Mouse (Mus musculus) brain, embryonic 14.5 days (tissue): Measurements from ENCODE around the gene Lig4. TPM values are rescaled to one million over a fixed set of nuclear protein-coding genes. Genes with fewer than 3 reads are reported as not detected.

Experiments
- DNase-seq: peaks from one replicate; pipeline ENCODE4 v3.0.0-alpha.2; 2011; ENCODE audit warnings: low read depth
- CTCF ChIP-seq: fragments of 200-500 bp; IDR thresholded peaks from 2 replicates; pipeline ENCODE4 v1.5.1; 2012; ENCODE audit warnings: inconsistent platforms, mild to moderate bottlenecking, moderate library complexity, borderline replicate concordance; ENCODE audit not compliant: insufficient read depth, insufficient read length; ENCODE audit errors: extremely low read depth
- POLR2A ChIP-seq: fragments of 200-500 bp; IDR thresholded peaks from 2 replicates; pipeline ENCODE4 v1.6.1; 2012; ENCODE audit warnings: mild to moderate bottlenecking, inconsistent platforms, borderline replicate concordance; ENCODE audit not compliant: poor library complexity, insufficient read depth, insufficient read length, severe bottlenecking; ENCODE audit errors: extremely low read depth
- polyA plus RNA-seq: library from polyadenylated mRNA; depleted of rRNA; stranded (reverse); fragments of >200 nt; gene quantifications from 2 replicates; pipeline ENCODE4 v1.2.3, GENCODE M21; 2012; rRNA removed

The Lig4 gene
- polyA plus RNA-seq: 7.4 and 10.7 TPM in 2 replicates

DNA sequence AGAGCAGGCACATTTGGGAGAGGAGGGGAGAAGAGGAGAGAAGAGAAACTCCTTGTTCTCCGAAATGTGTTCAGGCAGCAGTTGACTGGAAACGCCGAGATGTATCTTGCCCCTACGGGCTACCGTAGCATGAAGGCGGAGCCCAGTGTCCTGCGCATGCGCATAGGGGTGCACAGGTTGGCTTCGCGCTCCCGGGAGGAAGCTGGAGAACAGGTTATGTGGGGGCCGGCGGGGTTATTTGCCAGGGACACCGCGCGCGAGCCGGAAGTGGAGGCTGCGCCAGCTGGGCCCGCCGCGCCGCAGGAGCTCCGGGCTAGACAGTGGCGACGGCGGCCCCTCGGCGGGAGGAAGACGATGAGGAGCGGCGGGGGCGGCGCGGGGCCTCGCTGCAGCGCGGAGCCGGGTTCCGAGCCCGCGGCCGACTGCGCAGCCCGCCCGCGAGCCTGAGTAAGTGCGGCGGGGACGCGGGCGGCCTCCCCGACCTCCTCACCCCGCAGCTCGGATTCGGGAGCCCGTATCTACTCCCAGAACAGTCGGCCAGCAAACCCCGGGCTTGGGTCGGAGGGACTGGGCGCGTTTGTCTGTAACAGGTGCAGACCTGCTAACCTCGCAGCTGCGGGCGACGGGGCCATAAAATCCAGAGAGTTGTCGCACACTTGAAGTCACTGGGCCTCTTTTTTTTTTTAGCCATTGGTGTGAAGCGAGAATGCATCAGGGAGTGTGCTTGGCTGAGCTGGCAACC is at the start of gene Lig4, which contains the start of gene Abhd13:
Gene Lig4, minus strand, starts transcription at position 114 of the 742 bp plus-strand sequence.
Gene Abhd13, plus strand, starts transcription at position 135 of the 742 bp plus-strand sequence.
- TF ChIP-seq CTCF: no peak
- TF ChIP-seq POLR2A: peak; percentile 47; the same call in 1 of the 2 replicates

DNA sequence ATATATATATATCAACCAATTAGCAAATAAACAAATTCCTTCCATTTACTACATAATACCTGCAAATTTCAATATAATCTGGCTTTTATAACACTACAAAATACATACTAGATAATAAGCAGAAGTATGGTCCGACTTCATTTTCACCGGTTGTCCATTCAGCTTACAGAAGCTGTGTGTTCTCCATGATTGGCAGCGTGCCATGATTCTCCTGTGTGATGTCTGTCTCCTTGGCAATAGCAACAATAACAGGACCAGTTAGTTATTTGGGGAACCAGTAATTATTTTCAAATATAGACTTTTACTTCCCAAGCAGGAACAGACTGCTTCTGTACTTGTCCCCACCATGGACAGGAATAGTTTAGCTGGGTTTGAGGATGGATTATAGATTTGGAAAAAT is 39.7 kb upstream of the Lig4 start:
- peak; percentile 88 for DNase-seq
- TF ChIP-seq CTCF (no peak), POLR2A (no peak)

More for the DNA sequence above, at the start of gene Lig4, which contains the start of gene Abhd13:
- peak; percentile 98 for DNase-seq

DNA sequence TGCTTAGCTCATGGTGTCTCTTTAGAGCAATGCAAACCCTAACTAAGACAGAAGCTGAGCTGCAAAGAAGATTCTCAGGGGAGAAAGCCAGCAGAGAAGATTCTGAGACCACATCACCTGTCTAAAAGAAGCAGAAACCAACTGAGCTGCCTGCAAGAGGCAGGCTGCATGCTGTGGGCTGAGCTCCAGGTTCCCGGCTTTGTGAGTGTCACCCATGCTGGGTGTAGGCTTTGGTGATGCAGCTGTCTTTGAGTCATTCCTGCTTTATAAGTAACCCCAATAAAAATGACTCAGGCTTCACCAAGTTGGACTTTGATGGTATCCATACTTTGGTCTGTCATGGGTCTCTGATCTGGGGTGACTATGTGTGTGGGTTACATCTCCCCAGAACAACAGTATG is 38.8 kb upstream of the Lig4 start:
- TF ChIP-seq CTCF (no peak), POLR2A (no peak)
- DNase-seq: no peak

DNA sequence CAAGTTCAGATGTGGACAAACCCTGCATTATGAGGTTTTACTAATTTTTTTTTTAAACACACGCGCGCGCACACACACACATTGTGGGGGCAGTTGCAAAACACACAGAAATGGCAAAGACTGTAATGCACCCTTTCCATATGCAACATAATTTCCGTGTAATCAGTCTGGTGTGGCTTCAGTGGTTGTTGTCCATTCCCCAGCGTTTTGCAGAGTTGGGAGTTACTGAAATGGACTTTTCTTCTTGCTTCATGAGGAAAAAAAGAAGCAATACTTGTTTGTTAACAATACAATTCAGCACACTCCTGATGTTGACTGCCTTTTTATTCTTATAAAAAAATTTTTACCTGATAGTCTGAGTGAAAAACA is 30.2 kb upstream of the Lig4 start:
- TF ChIP-seq POLR2A (no peak), CTCF (no peak)

GRCm38 (mm10) chr8:10006986-10007659 is 29.6 kb upstream of the Lig4 start:
- DNase-seq: peak; percentile 86
- TF ChIP-seq POLR2A (no peak), CTCF (no peak)

More for the DNA sequence above, 30.2 kb upstream of the Lig4 start:
- DNase-seq: no peak

DNA sequence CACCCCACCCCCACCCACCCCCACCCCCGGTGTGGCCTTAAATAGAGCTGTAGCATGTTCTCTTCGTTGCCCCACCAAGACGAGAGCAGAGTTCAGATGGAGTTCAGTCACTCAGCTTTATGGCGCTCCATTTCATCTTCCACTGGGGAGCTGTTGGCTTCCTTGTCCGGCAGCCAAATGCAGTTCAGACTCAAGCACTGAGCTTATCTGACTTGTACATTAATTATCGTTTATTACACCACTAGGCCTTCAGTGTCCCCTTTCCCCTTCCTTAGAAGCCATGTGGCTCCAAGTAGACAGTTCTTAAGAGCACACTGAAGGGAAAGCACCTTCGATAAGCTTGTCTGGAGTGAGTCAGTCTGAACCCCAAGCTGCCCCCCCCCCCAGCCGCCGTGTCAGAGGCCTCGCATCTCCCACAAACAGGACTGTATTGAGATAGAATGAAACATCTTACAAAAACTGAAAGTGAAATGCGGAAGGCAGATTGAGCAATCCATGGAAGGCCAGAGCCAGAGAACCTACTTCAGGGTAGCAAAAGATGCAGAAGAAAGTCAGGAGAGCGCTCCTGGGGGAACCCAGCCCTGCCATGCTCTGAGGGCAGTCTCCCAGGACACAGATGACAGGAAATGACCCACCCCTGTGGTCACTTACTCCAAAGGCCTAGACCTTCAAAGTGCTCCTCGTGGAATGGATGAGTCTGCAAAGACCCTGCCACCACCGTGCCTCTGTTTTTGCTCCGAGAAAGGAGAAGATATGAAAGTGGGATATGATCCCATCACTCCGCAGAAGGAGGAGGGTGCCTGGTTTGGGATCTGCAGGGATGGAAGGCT is 28.9 kb upstream of the Lig4 start, which contains the start of gene Tnfsf13b:
Gene Tnfsf13b, plus strand, starts transcription at position 312 of the 830 bp plus-strand sequence.
- no peak for DNase-seq
- TF ChIP-seq POLR2A (no peak), CTCF (no peak)

DNA sequence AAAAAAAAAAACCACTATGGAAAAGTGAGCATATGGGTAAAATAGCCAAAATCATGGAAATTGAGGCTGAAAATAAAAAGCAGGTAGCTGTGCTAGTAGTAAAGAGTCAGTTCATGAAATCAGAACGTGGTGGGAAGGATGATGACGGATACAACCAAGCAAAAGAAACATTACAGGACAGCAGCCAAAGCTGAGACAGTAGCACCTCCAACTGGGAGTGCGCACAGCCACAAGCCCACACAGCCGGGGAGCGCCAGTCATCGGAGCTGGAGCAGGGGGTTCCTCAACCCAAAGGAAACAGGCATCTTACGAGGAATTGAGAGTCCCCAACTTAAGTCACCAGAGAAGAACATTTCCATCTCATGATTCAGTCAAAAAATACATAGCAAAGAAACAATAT is 26.6 kb upstream of the Lig4 start:
- no peak for TF ChIP-seq POLR2A
- TF ChIP-seq CTCF: no peak
- no peak for DNase-seq

DNA sequence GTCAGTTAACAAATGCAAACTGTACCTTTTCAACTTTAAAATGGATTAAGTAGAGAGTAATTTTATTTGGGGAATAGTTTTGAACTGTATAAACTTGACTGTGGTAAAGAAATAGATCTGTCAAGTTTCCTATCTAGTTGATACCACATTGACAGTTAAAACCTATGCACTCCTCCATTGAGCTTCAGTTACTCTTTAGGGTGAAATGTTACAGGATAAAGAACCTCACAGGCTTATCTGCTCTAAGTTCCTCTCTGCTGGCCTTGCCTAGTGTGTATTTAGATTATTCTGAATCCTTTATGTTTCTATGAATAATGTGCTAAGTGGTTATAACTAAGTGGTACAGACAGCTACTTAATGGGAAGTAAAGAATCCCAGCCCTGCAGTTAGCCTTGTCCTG is 2.7 kb upstream of the Lig4 start:
- DNase-seq: no peak
- TF ChIP-seq CTCF (no peak), POLR2A (no peak)

GRCm38 (mm10) chr8:9979746-9980145 is 2.3 kb upstream of the Lig4 start:
- no peak for TF ChIP-seq POLR2A

DNA sequence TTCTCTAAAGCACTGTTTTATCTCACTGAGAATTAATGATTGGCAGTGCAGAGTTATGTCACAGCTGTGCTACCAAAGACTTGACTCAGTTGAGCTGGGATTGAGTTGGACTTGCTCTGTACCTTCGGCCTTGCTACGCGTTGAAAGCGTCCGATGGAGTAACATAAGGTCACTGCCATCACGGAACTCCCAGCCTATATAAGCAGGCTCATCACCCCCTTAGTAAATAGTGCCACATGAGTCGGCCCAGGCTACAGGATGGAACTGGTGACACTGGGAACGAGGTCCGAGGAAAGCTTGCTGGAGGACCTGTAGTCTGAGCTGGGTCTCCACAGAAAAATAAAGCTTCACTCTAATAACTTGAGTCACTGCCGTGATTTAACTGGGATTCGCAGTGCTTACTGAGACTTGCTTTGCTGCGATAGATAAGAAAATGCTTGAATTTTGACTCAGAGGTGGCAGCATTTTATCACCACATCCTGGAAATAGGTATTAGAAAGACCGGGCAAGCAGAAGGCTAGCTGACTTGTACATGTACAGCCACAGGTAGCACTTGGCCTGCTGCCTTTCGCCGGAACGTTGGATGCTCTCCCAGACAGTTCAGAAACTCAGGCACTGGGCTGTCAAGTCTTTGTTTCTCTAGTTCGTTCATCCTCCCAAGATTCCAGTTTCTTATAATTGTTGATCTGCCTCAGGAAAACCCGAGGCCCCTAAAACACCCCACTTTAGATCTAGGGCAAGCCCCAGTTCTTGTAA is 1.2 kb upstream of the Lig4 start:
- DNase-seq: peak; percentile 3
- TF ChIP-seq POLR2A (no peak), CTCF (no peak)

More at GRCm38 (mm10) chr8:9979746-9980145, 2.3 kb upstream of the Lig4 start:
- DNase-seq: no peak

DNA sequence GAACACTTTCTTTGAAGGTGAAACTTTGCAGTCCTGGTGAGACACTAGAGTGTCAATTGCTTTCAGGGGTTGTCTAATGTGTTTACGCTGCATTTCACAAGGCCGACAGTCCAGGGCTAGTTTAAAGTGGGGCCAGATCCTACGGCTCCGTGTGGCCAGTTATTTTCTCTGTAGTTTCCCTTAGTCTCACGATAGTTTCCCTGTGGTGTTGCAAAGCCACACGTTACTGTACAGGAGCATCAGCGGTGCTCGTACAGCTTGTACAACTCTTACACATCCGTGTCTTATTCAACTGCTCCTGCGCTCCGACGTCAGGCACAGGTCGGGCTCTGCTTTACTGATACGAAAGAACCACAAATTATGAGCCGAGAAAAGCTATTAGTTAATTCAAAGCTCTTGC is 470 bp downstream of the Lig4 start:
- TF ChIP-seq POLR2A: no peak
- TF ChIP-seq CTCF: no peak
- no peak for DNase-seq
